Mouse (Mus musculus): ENCODE data around the gene Rims1. TPM values are rescaled to one million over a fixed set of nuclear protein-coding genes. Genes with fewer than 3 reads are reported as not detected.

The Rims1 gene
- polyA plus RNA-seq, 1 experiment from 2014 or later = 2.1 TPM

- no peaks in the 10 kb centered on the region for H3K27me3 ChIP-seq (replicated peaks; ENCODE audit: control insufficient read depth, insufficient read depth, low read length)
- ATAC-seq (ENCODE audit: low read depth) = no peak
- DNase-seq (ENCODE audit: low spot score) = no peak
Measured at GRCm38 (mm10) chr1:22596197-22596596, 209.6 kb downstream of the Rims1 start.

GRCm38 (mm10) chr1:22594841-22595240 is 211.0 kb downstream of the Rims1 start:
- peak; percentile 76 for DNase-seq (ENCODE audit: low spot score)
- Histone ChIP-seq H3K27ac (replicated peaks; ENCODE audit: low read depth, low read length) (no peak overlapping the region), H3K4me1 (ENCODE audit: control insufficient read depth, insufficient read depth, low read length) (no peaks in the 10 kb centered on the region), H3K4me3 (ENCODE audit: low read depth, low read length) (no peak overlapping the region), H3K9me3 (ENCODE audit: control insufficient read depth, low read length) (no peaks in the 10 kb centered on the region), H3K4me2 (ENCODE audit: low read depth, low read length) (no peak overlapping the region), H3K27me3 (replicated peaks; ENCODE audit: control insufficient read depth, insufficient read depth, low read length) (no peaks in the 10 kb centered on the region), H3K36me3 (ENCODE audit: control insufficient read depth, insufficient read depth, low read length) (no peaks in the 10 kb centered on the region), H3K9ac (ENCODE audit: low read depth, low read length) (no peak overlapping the region)
- ATAC-seq (ENCODE audit: low read depth) = peak; percentile 63; the same call in 1 of the 2 replicates

More at GRCm38 (mm10) chr1:22596197-22596596, 209.6 kb downstream of the Rims1 start:
- H3K36me3 ChIP-seq (ENCODE audit: control insufficient read depth, insufficient read depth, low read length) = no peaks in the 10 kb centered on the region
- H3K4me3 ChIP-seq (ENCODE audit: low read depth, low read length) = no peak overlapping the region
- no peak overlapping the region for H3K27ac ChIP-seq (replicated peaks; ENCODE audit: low read depth, low read length)
- no peaks in the 10 kb centered on the region for H3K9me3 ChIP-seq (ENCODE audit: control insufficient read depth, low read length)
- no peaks in the 10 kb centered on the region for H3K4me1 ChIP-seq (ENCODE audit: control insufficient read depth, insufficient read depth, low read length)
- H3K9ac ChIP-seq (ENCODE audit: low read depth, low read length) = no peak overlapping the region
- no peak overlapping the region for H3K4me2 ChIP-seq (ENCODE audit: low read depth, low read length)
- 72% methylated on average over 12 of the region's 12 CpGs for WGBS

- Histone ChIP-seq H3K4me3 (ENCODE audit: low read depth, low read length) (no peak overlapping the region), H3K9me3 (ENCODE audit: control insufficient read depth, low read length) (no peaks in the 10 kb centered on the region), H3K9ac (ENCODE audit: low read depth, low read length) (no peak overlapping the region), H3K27me3 (replicated peaks; ENCODE audit: control insufficient read depth, insufficient read depth, low read length) (no peaks in the 10 kb centered on the region), H3K4me1 (ENCODE audit: control insufficient read depth, insufficient read depth, low read length) (no peaks in the 10 kb centered on the region), H3K27ac (replicated peaks; ENCODE audit: low read depth, low read length) (no peak overlapping the region), H3K4me2 (ENCODE audit: low read depth, low read length) (no peak overlapping the region), H3K36me3 (ENCODE audit: control insufficient read depth, insufficient read depth, low read length) (no peaks in the 10 kb centered on the region)
- ATAC-seq (ENCODE audit: low read depth) (no peak), DNase-seq (ENCODE audit: low spot score) (no peak)
- 76% methylated on average over 7 of the region's 7 CpGs for WGBS
Measured at GRCm38 (mm10) chr1:22587859-22588383, 217.9 kb downstream of the Rims1 start.

- Histone ChIP-seq H3K4me3 (ENCODE audit: low read depth, low read length) (no peak overlapping the region), H3K27ac (replicated peaks; ENCODE audit: low read depth, low read length) (no peak overlapping the region), H3K27me3 (replicated peaks; ENCODE audit: control insufficient read depth, insufficient read depth, low read length) (no peaks in the 10 kb centered on the region), H3K36me3 (ENCODE audit: control insufficient read depth, insufficient read depth, low read length) (no peaks in the 10 kb centered on the region), H3K4me2 (ENCODE audit: low read depth, low read length) (no peak overlapping the region), H3K4me1 (ENCODE audit: control insufficient read depth, insufficient read depth, low read length) (no peaks in the 10 kb centered on the region), H3K9ac (ENCODE audit: low read depth, low read length) (no peak overlapping the region), H3K9me3 (ENCODE audit: control insufficient read depth, low read length) (no peaks in the 10 kb centered on the region)
- WGBS = 83% methylated on average over 3 of the region's 3 CpGs
- DNase-seq (ENCODE audit: low spot score) = no peak
- no peak for ATAC-seq (ENCODE audit: low read depth)
Measured at GRCm38 (mm10) chr1:22585560-22585959, 220.2 kb downstream of the Rims1 start.

- no peak overlapping the region for H3K4me2 ChIP-seq (ENCODE audit: low read depth, low read length)
- H3K4me1 ChIP-seq (ENCODE audit: control insufficient read depth, insufficient read depth, low read length) = no peaks in the 10 kb centered on the region
- no peak overlapping the region for H3K9ac ChIP-seq (ENCODE audit: low read depth, low read length)
- no peak for DNase-seq (ENCODE audit: low spot score)
- no peaks in the 10 kb centered on the region for H3K9me3 ChIP-seq (ENCODE audit: control insufficient read depth, low read length)
- no peaks in the 10 kb centered on the region for H3K36me3 ChIP-seq (ENCODE audit: control insufficient read depth, insufficient read depth, low read length)
- no peak for ATAC-seq (ENCODE audit: low read depth)
- H3K27ac ChIP-seq (replicated peaks; ENCODE audit: low read depth, low read length) = no peak overlapping the region
- H3K27me3 ChIP-seq (replicated peaks; ENCODE audit: control insufficient read depth, insufficient read depth, low read length) = no peaks in the 10 kb centered on the region
- 77% methylated on average over 3 of the region's 3 CpGs for WGBS
- no peak overlapping the region for H3K4me3 ChIP-seq (ENCODE audit: low read depth, low read length)
Measured at GRCm38 (mm10) chr1:22579470-22579869, 226.3 kb downstream of the Rims1 start.

- WGBS = 100% methylated on average over 1 of the region's 1 CpGs
- Histone ChIP-seq H3K27me3 (replicated peaks; ENCODE audit: control insufficient read depth, insufficient read depth, low read length) (no peaks in the 10 kb centered on the region), H3K9ac (ENCODE audit: low read depth, low read length) (no peak overlapping the region), H3K9me3 (ENCODE audit: control insufficient read depth, low read length) (no peaks in the 10 kb centered on the region), H3K4me2 (ENCODE audit: low read depth, low read length) (no peak overlapping the region), H3K27ac (replicated peaks; ENCODE audit: low read depth, low read length) (no peak overlapping the region), H3K4me1 (ENCODE audit: control insufficient read depth, insufficient read depth, low read length) (no peaks in the 10 kb centered on the region), H3K4me3 (ENCODE audit: low read depth, low read length) (no peak overlapping the region), H3K36me3 (ENCODE audit: control insufficient read depth, insufficient read depth, low read length) (no peaks in the 10 kb centered on the region)
- DNase-seq (ENCODE audit: low spot score) (no peak), ATAC-seq (ENCODE audit: low read depth) (no peak)
Measured at GRCm38 (mm10) chr1:22572720-22573119, 233.1 kb downstream of the Rims1 start.

GRCm38 (mm10) chr1:22546273-22546672 is 259.5 kb downstream of the Rims1 start:
- no peak for ATAC-seq (ENCODE audit: low read depth)
- 85% methylated on average over 1 of the region's 1 CpGs for WGBS

GRCm38 (mm10) chr1:22538129-22538528 is 267.7 kb downstream of the Rims1 start:
- WGBS = 78% methylated on average over 7 of the region's 7 CpGs
- ATAC-seq (ENCODE audit: low read depth) (no peak), DNase-seq (ENCODE audit: low spot score) (no peak)

More at GRCm38 (mm10) chr1:22546273-22546672, 259.5 kb downstream of the Rims1 start:
- Histone ChIP-seq H3K9me3 (ENCODE audit: control insufficient read depth, low read length) (no peaks in the 10 kb centered on the region), H3K27ac (replicated peaks; ENCODE audit: low read depth, low read length) (no peak overlapping the region), H3K4me3 (ENCODE audit: low read depth, low read length) (no peak overlapping the region), H3K9ac (ENCODE audit: low read depth, low read length) (no peak overlapping the region), H3K27me3 (replicated peaks; ENCODE audit: control insufficient read depth, insufficient read depth, low read length) (no peaks in the 10 kb centered on the region), H3K36me3 (ENCODE audit: control insufficient read depth, insufficient read depth, low read length) (no peaks in the 10 kb centered on the region), H3K4me2 (ENCODE audit: low read depth, low read length) (no peak overlapping the region), H3K4me1 (ENCODE audit: control insufficient read depth, insufficient read depth, low read length) (no peaks in the 10 kb centered on the region)
- DNase-seq (ENCODE audit: low spot score) = no peak

GRCm38 (mm10) chr1:22536776-22537175 is 269.0 kb downstream of the Rims1 start:
- ATAC-seq (ENCODE audit: low read depth) = no peak
- H3K4me1 ChIP-seq (ENCODE audit: control insufficient read depth, insufficient read depth, low read length) = no peaks in the 10 kb centered on the region
- H3K9ac ChIP-seq (ENCODE audit: low read depth, low read length) = no peak overlapping the region
- no peak overlapping the region for H3K4me2 ChIP-seq (ENCODE audit: low read depth, low read length)
- H3K36me3 ChIP-seq (ENCODE audit: control insufficient read depth, insufficient read depth, low read length) = no peaks in the 10 kb centered on the region
- DNase-seq (ENCODE audit: low spot score) = no peak
- no peak overlapping the region for H3K27ac ChIP-seq (replicated peaks; ENCODE audit: low read depth, low read length)
- H3K4me3 ChIP-seq (ENCODE audit: low read depth, low read length) = no peak overlapping the region
- H3K27me3 ChIP-seq (replicated peaks; ENCODE audit: control insufficient read depth, insufficient read depth, low read length) = peaks cover 35% of the 10 kb centered on the region
- WGBS = 90% methylated on average over 2 of the region's 2 CpGs
- H3K9me3 ChIP-seq (ENCODE audit: control insufficient read depth, low read length) = no peaks in the 10 kb centered on the region

More at GRCm38 (mm10) chr1:22538129-22538528, 267.7 kb downstream of the Rims1 start:
- Histone ChIP-seq H3K9ac (ENCODE audit: low read depth, low read length) (no peak overlapping the region), H3K4me2 (ENCODE audit: low read depth, low read length) (no peak overlapping the region), H3K27ac (replicated peaks; ENCODE audit: low read depth, low read length) (no peak overlapping the region), H3K4me1 (ENCODE audit: control insufficient read depth, insufficient read depth, low read length) (no peaks in the 10 kb centered on the region), H3K27me3 (replicated peaks; ENCODE audit: control insufficient read depth, insufficient read depth, low read length) (peaks cover 25% of the 10 kb centered on the region), H3K4me3 (ENCODE audit: low read depth, low read length) (no peak overlapping the region), H3K36me3 (ENCODE audit: control insufficient read depth, insufficient read depth, low read length) (no peaks in the 10 kb centered on the region), H3K9me3 (ENCODE audit: control insufficient read depth, low read length) (no peaks in the 10 kb centered on the region)
